Mouse (Mus musculus) cerebellum, postnatal 25 days (tissue): Measurements from ENCODE around the gene Neurog3.
A peak's percentile ranks its signal among the peaks of the same experiment; 100 is the strongest.

Experiments
- DNase-seq, 2 experiments: peaks; one replicate each; pipeline ENCODE4 v3.0.0; 2021; ENCODE audit warnings: mixed read lengths in 2 of 2

Gene Neurog3

GRCm38 (mm10) chr10:62132691-62133281, at the start of gene Neurog3:
Gene Neurog3, plus strand, starts transcription at chr10:62133090.
- DNase-seq = no peak

GRCm38 (mm10) chr10:62086044-62086443, 46.8 kb upstream of the Neurog3 start:
- DNase-seq = peak; percentile 42 to 60

GRCm38 (mm10) chr10:62086826-62087225, 46.1 kb upstream of the Neurog3 start:
- DNase-seq = no peak

DNA sequence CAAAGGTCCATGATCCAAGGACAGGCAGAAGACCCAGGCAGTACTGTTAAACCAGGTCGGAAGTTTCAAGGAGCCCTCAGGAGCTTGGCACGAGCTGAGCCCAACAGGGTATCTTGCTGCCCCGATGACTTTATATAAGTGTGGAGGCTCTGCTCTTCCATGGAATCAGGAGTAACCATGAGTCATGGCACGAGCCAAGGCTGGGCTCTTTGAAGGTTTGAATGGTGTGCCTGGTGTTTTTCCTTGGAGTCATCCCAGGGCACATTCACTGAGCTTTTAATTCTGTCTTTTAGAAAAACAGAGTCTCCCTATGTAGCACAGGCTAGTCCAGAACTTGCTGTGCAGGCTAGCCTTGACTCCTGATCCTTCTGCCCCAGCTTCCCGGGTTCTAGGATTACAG, 44.5 kb upstream of the Neurog3 start:
- DNase-seq = no peak

- no peak for DNase-seq
These were observed 43.8 kb upstream of the Neurog3 start for GRCm38 (mm10) chr10:62089071-62089470.

DNA sequence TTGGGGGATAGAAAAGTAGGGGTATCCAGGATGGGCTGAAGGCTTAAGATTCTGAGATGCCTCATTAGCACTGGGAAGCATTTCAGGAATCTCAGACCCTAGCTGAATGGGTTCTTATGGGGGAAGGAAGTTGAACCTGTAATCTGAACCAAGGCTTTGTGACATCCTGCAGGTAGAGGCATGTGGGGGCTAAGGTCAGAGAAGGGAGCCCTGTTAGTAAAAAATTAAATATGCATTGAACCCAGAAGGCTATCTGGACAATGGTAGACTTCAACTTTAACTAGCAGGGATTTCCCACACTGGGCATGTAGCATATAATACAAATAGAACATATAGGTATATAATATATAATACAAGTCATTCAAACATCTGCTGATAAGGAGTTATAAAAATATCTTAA, 43.4 kb upstream of the Neurog3 start:
- no peak for DNase-seq

DNA sequence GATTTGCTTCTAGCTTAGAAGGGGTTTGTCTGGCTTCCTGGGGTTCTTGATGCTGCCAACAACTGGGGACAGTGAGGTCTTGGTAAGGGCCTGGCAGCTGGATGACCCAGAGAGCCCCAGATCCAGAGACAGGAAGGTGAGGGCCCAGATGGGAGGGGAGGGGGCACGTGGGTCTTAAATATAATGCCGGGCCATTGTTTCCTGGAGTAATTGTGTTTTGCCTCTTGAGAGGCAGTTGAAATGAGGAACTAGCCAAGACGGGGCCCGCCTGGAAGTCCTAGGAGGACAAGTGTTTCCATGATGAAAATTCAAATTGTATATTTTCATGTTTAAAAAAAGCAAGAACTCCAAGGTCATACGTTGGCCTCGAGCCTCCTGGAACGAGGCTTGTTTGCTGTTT, 39.0 kb upstream of the Neurog3 start:
- DNase-seq = no peak

- DNase-seq = no peak
These were observed 38.5 kb upstream of the Neurog3 start for GRCm38 (mm10) chr10:62094401-62094800.

DNA sequence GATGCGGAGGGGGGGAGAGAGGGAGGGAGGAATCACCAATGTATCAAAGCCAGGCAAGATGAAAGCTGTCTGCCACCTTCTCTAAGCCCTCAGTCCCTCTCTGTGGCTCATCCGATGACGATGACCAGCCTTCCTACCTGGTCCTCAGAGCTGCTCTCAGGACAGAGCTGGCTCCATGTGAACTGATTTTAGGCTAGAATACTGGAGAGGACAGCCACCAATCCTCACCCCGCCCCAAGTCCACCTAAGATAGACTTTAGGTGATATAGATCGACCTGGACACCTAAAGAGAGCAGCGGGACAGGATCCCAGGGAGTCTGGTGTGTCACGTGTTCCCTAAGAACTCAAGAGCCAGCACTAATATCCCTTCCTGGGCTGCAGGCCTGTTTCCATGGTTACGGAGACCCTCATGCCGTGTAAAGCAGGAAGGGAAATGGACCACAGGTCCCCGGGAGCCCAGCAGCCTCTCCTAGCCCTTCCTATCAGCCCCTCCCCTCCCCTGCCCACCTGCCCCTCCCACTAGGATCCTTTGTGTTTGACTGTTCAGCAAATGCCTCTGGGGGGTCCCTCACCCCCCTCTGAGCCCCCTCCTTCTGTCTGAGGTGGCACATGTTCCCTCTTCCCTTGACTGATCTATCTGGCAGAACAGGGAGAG, 33.0 kb upstream of the Neurog3 start:
- no peak for DNase-seq

GRCm38 (mm10) chr10:62101504-62102439, 31.1 kb upstream of the Neurog3 start:
- DNase-seq = peak; percentile 87 to 91

DNA sequence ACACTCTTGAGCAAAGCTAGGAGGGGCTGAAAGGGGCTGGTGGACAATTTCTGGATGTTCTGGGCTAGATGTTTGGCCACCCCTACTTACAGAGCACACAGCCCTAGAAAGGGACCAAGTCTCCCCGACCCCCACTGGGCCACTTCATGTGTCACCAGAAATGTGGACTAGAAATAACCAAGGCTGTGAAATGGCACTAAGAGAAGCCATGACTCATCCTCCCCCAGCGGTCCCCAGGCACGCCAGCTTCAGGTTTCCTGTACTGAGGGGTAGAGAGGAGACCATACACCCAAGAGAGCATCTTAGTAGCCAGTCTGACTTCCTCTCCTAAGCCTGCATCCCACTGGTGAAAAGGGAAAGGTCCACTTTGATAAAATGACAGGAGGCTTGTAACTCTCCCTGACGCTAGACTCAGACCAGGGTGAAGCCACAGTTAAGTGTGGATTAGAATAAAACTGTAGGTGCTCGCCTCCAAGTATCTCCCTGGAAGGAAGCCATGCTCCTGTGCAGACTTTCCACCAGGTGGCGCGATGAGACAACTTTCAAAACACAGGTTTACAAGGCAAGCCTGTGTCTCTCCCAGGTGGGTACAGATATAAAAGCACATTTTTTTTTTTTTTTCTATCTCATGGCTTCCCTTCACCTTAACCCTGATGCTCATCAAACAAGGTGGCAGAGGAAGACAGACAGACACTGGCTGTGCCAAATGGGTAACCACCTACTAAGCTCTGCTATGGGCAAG, 27.9 kb upstream of the Neurog3 start:
- DNase-seq = peak; percentile 79 to 87

DNA sequence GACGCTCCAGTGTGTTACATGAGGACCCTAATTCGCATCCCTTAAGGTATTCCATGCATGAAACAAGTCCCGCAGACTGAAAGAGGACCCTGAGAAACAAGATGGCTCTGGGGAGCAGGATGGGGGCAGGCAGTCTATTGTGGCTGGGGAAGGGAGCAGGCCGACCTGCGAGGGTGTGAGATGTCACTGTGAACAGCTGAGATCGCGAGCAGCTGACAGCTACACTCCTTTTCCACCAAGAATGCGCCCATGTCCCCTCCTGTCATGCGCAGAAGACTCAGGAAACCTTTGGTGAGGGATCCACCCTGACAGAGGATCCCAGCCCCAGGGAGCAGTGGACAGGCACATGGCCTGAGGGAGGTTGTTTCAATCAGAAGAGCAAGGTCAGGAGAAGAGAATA, 25.8 kb upstream of the Neurog3 start:
- no peak for DNase-seq

DNA sequence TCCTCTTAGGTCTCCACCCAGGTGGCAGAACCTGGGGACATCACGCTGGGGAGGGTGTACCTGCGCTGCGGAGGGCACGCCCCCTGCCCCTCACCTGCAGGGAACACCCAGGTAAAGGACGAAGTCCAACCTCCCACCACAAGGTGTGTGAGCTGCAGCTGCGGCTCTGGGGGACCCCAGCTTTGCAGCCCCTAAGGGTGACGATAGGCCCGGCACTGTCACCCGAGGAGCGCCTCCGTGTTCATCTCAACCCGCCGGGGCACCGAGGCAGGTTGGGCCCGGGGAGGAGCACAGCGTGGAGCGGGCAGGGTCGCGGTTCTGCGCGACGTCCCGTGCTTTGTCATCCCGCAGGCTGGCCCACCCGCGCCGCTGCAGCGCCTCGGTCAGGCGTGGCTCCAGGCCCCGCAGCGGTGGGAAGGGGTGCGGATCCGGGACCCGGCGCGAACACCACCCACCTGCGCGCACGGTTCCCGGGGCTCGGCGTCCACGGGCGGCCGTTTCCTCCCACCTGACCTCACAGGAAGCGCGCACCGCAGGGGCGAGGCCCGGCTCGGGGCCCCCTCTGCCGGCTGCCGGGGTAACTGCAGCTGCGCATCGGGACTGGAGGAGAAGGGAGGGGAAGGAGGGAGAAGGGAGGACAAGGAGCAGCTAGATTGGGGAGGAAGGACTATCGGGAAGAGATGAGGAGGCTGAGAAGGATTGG, 22.2 kb upstream of the Neurog3 start:
- peak; percentile 98 for DNase-seq

GRCm38 (mm10) chr10:62111207-62111576, 21.7 kb upstream of the Neurog3 start:
- DNase-seq = peak in 1 of 2 experiments; percentile 64

DNA sequence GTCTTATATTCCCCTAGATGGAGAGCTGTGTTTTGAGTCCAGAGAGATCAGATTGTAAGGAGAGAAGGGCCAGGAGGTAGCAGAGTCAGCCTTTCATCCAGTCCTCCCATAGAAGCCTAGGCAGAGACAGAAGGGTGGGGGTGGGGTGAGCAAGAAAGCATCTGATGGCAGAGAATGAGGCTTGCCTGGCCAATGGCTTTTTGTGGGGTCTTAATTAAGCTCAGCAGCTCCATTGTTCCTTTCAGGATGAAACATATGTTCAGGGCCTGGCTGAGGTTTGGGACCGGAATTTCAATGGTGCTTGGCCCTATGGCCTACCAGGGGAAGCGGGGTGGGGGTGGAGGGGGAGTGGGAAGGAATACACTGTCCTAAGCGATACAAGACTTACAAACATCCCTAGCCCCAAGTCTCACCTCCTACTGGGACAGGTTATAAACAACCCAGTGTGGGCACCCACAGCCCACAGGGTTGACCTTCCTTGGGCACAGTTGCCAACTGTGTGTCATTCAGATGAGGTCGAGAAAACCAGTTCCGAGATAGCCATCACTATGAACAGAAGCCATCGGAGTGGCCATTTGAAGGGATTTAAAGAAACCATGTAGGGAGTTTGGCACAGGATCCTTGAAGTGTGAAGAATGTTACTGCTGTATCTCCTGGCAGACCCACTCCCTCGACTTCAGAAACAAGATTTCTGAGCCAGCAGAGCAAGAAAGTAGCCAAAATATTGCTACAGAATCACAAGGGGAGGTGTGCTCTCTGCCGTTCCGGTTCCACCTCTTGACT, 18.8 kb upstream of the Neurog3 start:
- no peak for DNase-seq

DNA sequence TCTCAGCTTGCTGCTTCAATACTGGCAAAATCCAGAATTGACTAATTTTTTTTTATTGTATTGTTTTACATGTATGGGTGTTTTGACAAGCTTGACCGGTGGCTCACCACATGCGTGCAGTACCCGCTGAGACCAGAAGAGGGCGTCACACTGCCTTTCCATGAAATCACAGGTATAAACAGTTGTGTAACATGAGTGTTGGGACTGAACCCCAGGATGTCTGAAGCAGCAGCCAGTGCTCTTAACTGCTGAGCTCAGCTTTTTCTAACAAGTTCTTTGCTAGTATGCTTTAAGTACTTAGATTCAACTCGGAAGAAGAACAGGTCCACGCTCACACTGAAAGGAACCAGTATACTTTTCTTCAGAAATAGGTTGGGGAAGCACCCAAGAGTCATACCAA, 5.8 kb upstream of the Neurog3 start:
- peak in 1 of 2 experiments; percentile 25 for DNase-seq

DNA sequence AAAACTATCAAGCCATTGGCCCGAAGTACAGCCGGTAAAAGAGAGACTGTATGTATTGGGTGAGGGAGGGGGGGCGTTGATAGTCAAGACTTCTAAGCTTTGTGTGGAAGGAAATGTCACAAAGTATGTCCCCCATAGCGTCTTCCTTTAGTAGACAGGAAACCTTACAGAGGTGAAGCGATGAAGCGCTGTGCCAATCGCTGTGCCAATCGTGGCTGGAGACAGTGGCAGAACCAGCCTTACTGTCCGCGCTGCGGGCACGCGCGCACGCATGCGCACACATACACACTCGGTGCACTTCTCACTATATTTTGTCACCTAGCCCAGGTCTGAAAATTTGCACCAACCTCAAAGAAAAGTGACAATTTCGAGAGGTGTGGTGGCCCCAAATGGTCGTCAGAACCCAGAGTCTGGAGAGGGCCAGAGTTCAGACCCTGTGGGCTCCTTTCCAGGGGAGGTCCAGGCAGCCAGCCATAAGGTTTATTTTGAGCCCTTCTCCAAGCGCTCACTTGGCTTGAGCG, 5.1 kb upstream of the Neurog3 start:
- DNase-seq = peak in 1 of 2 experiments; percentile 43

GRCm38 (mm10) chr10:62128316-62128951, 4.5 kb upstream of the Neurog3 start:
- peak in 1 of 2 experiments; percentile 7 for DNase-seq

DNA sequence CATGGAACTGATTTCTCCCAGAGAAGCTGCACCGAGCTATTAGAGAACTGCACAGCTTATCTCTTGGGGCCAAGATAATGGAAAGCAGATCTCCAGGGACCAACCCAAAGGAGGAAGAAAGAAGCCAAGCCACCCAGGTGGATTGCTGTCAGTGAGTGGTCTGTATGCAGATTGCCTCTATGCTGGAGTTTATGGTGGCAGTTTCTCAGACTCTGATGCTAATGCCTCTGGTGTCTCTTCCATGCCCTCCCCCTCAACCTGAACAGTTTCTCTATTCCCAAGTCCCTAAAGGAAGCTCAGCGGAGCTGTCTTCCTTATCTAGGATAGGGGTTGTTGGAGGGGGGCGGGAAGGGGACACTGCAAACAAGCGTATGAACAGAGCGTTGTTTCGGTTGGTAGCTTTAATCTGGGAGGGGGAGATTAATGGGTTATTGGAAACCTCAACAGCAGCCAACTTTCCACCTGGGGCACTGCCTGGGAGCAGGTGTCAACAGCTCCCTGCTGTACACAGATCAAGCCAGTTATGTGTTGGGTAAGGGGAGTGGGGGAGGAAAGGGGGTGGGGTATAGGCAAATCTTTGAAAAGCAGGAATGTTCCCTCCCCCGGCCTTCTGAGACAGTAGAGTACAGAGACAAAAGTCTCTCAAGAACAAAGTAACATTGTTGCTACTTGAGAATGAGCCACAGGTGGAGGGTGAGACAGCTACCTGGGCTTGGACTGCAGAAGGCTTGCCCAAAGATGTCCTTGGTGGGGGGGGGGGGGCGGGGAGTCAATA, 3.0 kb downstream of the Neurog3 start:
- DNase-seq = no peak

DNA sequence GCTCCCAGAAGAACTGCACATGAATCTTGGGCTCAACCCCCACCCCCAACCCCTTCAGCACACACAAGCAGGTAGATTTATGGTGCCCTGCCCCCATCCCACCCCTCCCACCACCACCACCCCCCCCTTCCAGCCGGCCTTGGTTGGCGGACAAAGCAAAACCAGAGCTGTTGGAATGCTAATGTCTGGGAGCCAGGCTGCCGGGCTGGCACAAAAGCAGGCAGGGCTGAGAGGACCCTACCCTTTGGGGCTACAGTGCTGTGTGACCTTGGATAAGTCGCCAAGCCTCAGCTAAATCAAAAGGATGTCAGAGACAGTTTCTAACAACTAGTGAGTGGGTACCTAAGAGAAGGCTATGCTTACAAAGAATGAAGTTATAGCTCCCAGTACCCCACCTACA, 4.3 kb downstream of the Neurog3 start:
- no peak for DNase-seq
